Comparison of ENCODE assay signal across 8 mouse cellular contexts in genomic region chr11:118102838-118103237, GRCm38 (mm10). TPM values are rescaled to one million over a fixed set of nuclear protein-coding genes. Genes with fewer than 3 reads are reported as not detected.
DNase-seq lines count a peak whose midpoint lies in the region; ATAC-seq and TF ChIP-seq lines count a peak whose summit lies in the region.

No protein-coding gene starts in this region.

- TF ChIP-seq CTCF in forebrain, postnatal 0 days (IDR thresholded peaks at IDR 0.05; ENCODE audit: low read depth): peak; percentile 100

- no peak overlapping the region for H3K4me3 ChIP-seq in forebrain, embryonic 11.5 days (ENCODE audit: low read depth, low read length)
- H3K4me3 ChIP-seq in forebrain, embryonic 15.5 days: no peak overlapping the region
- no peak overlapping the region for H3K4me3 ChIP-seq in forebrain, postnatal 0 days (ENCODE audit: low read depth, low read length)
- no peak overlapping the region for H3K4me3 ChIP-seq in midbrain, embryonic 12.5 days

- no peaks in the 10 kb centered on the region for H3K4me1 ChIP-seq in forebrain, embryonic 11.5 days (replicated peaks; ENCODE audit: control insufficient read depth, insufficient read depth, low read length)
- no peaks in the 10 kb centered on the region for H3K4me1 ChIP-seq in forebrain, embryonic 15.5 days
- H3K4me1 ChIP-seq in forebrain, postnatal 0 days (ENCODE audit: insufficient read depth): no peaks in the 10 kb centered on the region
- H3K4me1 ChIP-seq in midbrain, embryonic 12.5 days: 0 out of 2 replicates have a peak, but pooled peaks cover 3% of the 10 kb centered on the region

- H3K27ac ChIP-seq in forebrain, embryonic 11.5 days (ENCODE audit: low read depth, low read length): no peak overlapping the region
- no peak overlapping the region for H3K27ac ChIP-seq in forebrain, embryonic 15.5 days (replicated peaks)
- H3K27ac ChIP-seq in forebrain, postnatal 0 days (ENCODE audit: low read depth, low read length): no peak overlapping the region
- no peak overlapping the region for H3K27ac ChIP-seq in midbrain, embryonic 12.5 days (replicated peaks)

- H3K4me2 ChIP-seq in forebrain, embryonic 11.5 days (ENCODE audit: low read depth, low read length, severe bottlenecking): no peak overlapping the region
- no peak overlapping the region for H3K4me2 ChIP-seq in forebrain, embryonic 15.5 days (replicated peaks)
- no peak overlapping the region for H3K4me2 ChIP-seq in forebrain, postnatal 0 days (ENCODE audit: low read depth)
- H3K4me2 ChIP-seq in midbrain, embryonic 12.5 days (replicated peaks): no peak overlapping the region

- no peak overlapping the region for H3K9ac ChIP-seq in forebrain, embryonic 11.5 days (ENCODE audit: low read length)
- H3K9ac ChIP-seq in forebrain, embryonic 15.5 days (replicated peaks): no peak overlapping the region
- H3K9ac ChIP-seq in forebrain, postnatal 0 days: no peak overlapping the region
- H3K9ac ChIP-seq in midbrain, embryonic 12.5 days (replicated peaks): no peak overlapping the region

- peak; percentile 93 for DNase-seq in forebrain, embryonic 11.5 days (ENCODE audit: low spot score)
- DNase-seq in c-Kit-positive CD71-positive TER-119-negative erythroid progenitor cells, embryonic 14.5 days (ENCODE audit: low read depth): peak; percentile 64
- peak; percentile 83 for DNase-seq in forebrain, postnatal 0 days
- peak; percentile 97 for DNase-seq in induced T-regulatory cell, adult 2 months (ENCODE audit: low read depth)
- peak; percentile 67 to 90 for DNase-seq in left cerebral cortex, adult 8-10 months (ENCODE audit: low spot score in 2 of 2)
- DNase-seq in spleen, adult 12 weeks (ENCODE audit: low spot score): peak; percentile 79

- WGBS in forebrain, embryonic 11.5 days: 59% methylated on average over 3 of the region's 3 CpGs
- 65% methylated on average over 3 of the region's 3 CpGs for WGBS in forebrain, embryonic 15.5 days
- 66% methylated on average over 3 of the region's 3 CpGs for WGBS in forebrain, postnatal 0 days
- WGBS in midbrain, embryonic 12.5 days: 55% methylated on average over 3 of the region's 3 CpGs

- H3K9me3 ChIP-seq in forebrain, embryonic 11.5 days (ENCODE audit: control insufficient read depth, low read length): no peaks in the 10 kb centered on the region
- H3K9me3 ChIP-seq in forebrain, embryonic 15.5 days: no peaks in the 10 kb centered on the region
- no peaks in the 10 kb centered on the region for H3K9me3 ChIP-seq in forebrain, postnatal 0 days (ENCODE audit: low read length)
- no peaks in the 10 kb centered on the region for H3K9me3 ChIP-seq in midbrain, embryonic 12.5 days

- no peak for ATAC-seq in forebrain, embryonic 11.5 days (replicated peaks; ENCODE audit: low FRiP score)
- no peak for ATAC-seq in forebrain, embryonic 15.5 days (replicated peaks)
- peak; percentile 29; the same call in 1 of the 2 replicates for ATAC-seq in forebrain, postnatal 0 days
- 0 out of 2 replicates have a peak, but pooled peaks have one; percentile 27 for ATAC-seq in midbrain, embryonic 12.5 days (ENCODE audit: low FRiP score, low read depth)

- no peaks in the 10 kb centered on the region for H3K36me3 ChIP-seq in forebrain, embryonic 11.5 days (ENCODE audit: control insufficient read depth, insufficient read depth, low read length)
- H3K36me3 ChIP-seq in forebrain, embryonic 15.5 days: no peaks in the 10 kb centered on the region
- H3K36me3 ChIP-seq in forebrain, postnatal 0 days (ENCODE audit: insufficient read depth): no peaks in the 10 kb centered on the region
- H3K36me3 ChIP-seq in midbrain, embryonic 12.5 days: no peaks in the 10 kb centered on the region

- no peaks in the 10 kb centered on the region for H3K27me3 ChIP-seq in forebrain, embryonic 11.5 days (ENCODE audit: control insufficient read depth, insufficient read depth, low read length)
- no peaks in the 10 kb centered on the region for H3K27me3 ChIP-seq in forebrain, embryonic 15.5 days
- H3K27me3 ChIP-seq in forebrain, postnatal 0 days (ENCODE audit: insufficient read depth, low read length): no peaks in the 10 kb centered on the region
- no peaks in the 10 kb centered on the region for H3K27me3 ChIP-seq in midbrain, embryonic 12.5 days

RNA-seq across cellular contexts. Expression of gene Dnah17, which starts 27.6 kb away (rescaled TPM):
- polyA plus RNA-seq in forebrain, embryonic 11.5 days (2014; fragmentation: Nextera tagmentation; extraction: Ambion mirVana): 0.17 and 0.21 TPM in 2 replicates
- polyA plus RNA-seq in forebrain, embryonic 15.5 days (2015; fragmentation: Nextera tagmentation; extraction: Ambion mirVana): 0.27 TPM in 2 replicates
- 0.23 and 0.62 TPM in 2 replicates for total RNA-seq in forebrain, postnatal 0 days (2014; rRNA removed)
- 0.03 and 0.17 TPM in 2 replicates for polyA plus RNA-seq in forebrain, postnatal 0 days (2015; fragmentation: Nextera tagmentation; extraction: Ambion mirVana)
- under 1 TPM; 0.07 to 0.34 (median 0.13) TPM for total RNA-seq in left cerebral cortex, adult 8-10 months (2022)
- polyA plus RNA-seq in midbrain, embryonic 12.5 days (2016; fragmentation: Nextera tagmentation; extraction: Ambion mirVana): 0.26 and 0.37 TPM in 2 replicates

Comparison
In these comparisons a context has a peak if more than half of its experiments do, and no peak if none do; other contexts are left out.
1. ATAC-seq: peak in forebrain, postnatal 0 days (single experiment) and midbrain, embryonic 12.5 days (single experiment); none in forebrain, embryonic 11.5 days (single experiment) and forebrain, embryonic 15.5 days (single experiment).
2. Peak in every context shown above with its lines, with median percentiles within 50 percentile points of each other: DNase-seq.